Mouse (Mus musculus): ENCODE results near the gene Paqr4.

DNA sequence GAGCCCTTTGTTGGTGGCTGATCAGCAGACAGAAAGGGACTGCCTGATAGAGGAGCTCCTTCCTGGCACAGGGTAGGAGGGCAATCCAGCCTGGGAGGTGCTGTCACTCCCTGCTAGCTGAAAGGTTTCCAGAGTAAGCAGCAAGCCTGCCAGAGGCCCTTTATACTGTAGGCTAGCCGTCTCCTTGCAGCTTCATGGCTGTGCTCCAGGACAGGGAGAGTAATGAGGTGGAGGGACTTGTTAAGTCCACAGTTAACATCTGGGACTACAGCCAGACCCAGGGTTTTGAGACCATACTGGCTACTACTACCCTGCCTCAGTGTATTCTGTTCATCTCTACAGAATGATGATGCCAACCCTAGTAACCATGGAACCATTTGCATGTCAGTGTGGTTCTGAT lies 6.3 kb downstream of the Paqr4 start:
- TF ChIP-seq POLR2A (IDR thresholded peaks at IDR 0.05; ENCODE audit: borderline replicate concordance, control insufficient read depth, low read depth, low read length) = no peak
- no peak for TF ChIP-seq CTCF (IDR thresholded peaks at IDR 0.05; ENCODE audit: control insufficient read depth, insufficient read depth, low read length)

Measured in bone marrow, adult 2 months (tissue).